Mouse (Mus musculus) limb, embryonic 12.5 days (tissue): ENCODE results near the gene Sirt2. TPM values are rescaled to one million over a fixed set of nuclear protein-coding genes. Genes with fewer than 3 reads are reported as not detected.

Experiments used
- ATAC-seq: fragments of 200-750 bp; cut with Nextera tagmentation; 2 replicates; pipeline ENCODE4 v1.8.0; 2017; ENCODE audit warnings: low read depth, moderate TSS enrichment; ENCODE audit not compliant: insufficient number of reproducible peaks, insufficient read depth, low FRiP score, low TSS enrichment
- H3K27ac ChIP-seq: fragments of 300-500 bp; sonication (generic); 2 replicates; pipeline ENCODE4 v1.5.1; 2016; ENCODE audit warnings: mild to moderate bottlenecking, moderate library complexity
- H3K27me3 ChIP-seq: fragments of 300-500 bp; sonication (generic); 2 replicates; pipeline ENCODE4 v1.6.1; 2016; ENCODE audit warnings: mild to moderate bottlenecking, moderate library complexity
- H3K36me3 ChIP-seq: fragments of 300-500 bp; sonication (generic); 2 replicates; pipeline ENCODE4 v1.6.1; 2016; ENCODE audit warnings: mild to moderate bottlenecking, moderate library complexity
- H3K4me1 ChIP-seq: fragments of 300-500 bp; sonication (generic); replicated peaks from 2 replicates; pipeline ENCODE4 v1.6.1; 2016
- H3K4me2 ChIP-seq: fragments of 300-500 bp; sonication (generic); 2 replicates; pipeline ENCODE4 v1.6.1; 2016; ENCODE audit warnings: mild to moderate bottlenecking, moderate library complexity
- H3K4me3 ChIP-seq: fragments of 300-500 bp; sonication (generic); replicated peaks from 2 replicates; pipeline ENCODE4 v1.5.1; 2016; ENCODE audit warnings: mild to moderate bottlenecking
- H3K9ac ChIP-seq: fragments of 300-500 bp; sonication (generic); replicated peaks from 2 replicates; pipeline ENCODE4 v1.6.1; 2016; ENCODE audit warnings: mild to moderate bottlenecking, moderate library complexity
- H3K9me3 ChIP-seq: fragments of 300-500 bp; sonication (generic); 2 replicates; pipeline ENCODE4 v1.6.1; 2016; ENCODE audit warnings: mild to moderate bottlenecking, moderate library complexity
- WGBS: fragments of 180-500 bp; shearing (Covaris S2); methylation state at CpG from one replicate; pipeline ENCODE4 v1.1.7; 2016; 5-methylcytosine and 5-hydroxymethylcytosine counted together
- polyA plus RNA-seq: library from polyadenylated mRNA; unstranded; fragments of >200 nt; fragmentation: Nextera tagmentation; extraction: Ambion mirVana; gene quantifications from 2 replicates; pipeline ENCODE4 v1.2.1, GENCODE M21; 2016

Sirt2 gene
- polyA plus RNA-seq, 1 experiment from 2014 or later, result 70.8 TPM

GRCm38 (mm10) chr7:28766910-28767309 is 375 bp downstream of the Sirt2 start:
- WGBS, result 6% methylated on average over 14 of the region's 14 CpGs
- Histone ChIP-seq H3K9me3 (no peaks in the 10 kb centered on the region), H3K4me1 (peaks cover 18% of the 10 kb centered on the region), H3K27me3 (no peaks in the 10 kb centered on the region), H3K27ac (no peak overlapping the region), H3K4me3 (peak overlapping the region; percentile 76), H3K9ac (peak overlapping the region; percentile 75), H3K4me2 (peak overlapping the region; percentile 64), H3K36me3 (peaks cover 15% of the 10 kb centered on the region)
- ATAC-seq, result peak; percentile 20; the same call in 1 of the 2 replicates

GRCm38 (mm10) chr7:28767462-28767965 is 979 bp downstream of the Sirt2 start, which contains the start of gene Nfkbib:
Gene Nfkbib (minus strand): TSS chr7:28767512.
- H3K27me3 ChIP-seq, result no peaks in the 10 kb centered on the region
- peak within 1 kb of the TSS; percentile 66 for H3K4me2 ChIP-seq
- H3K27ac ChIP-seq, result no peak within 1 kb of the TSS
- peak within 1 kb of the TSS; percentile 75 for H3K9ac ChIP-seq
- H3K9me3 ChIP-seq, result no peaks in the 10 kb centered on the region
- H3K36me3 ChIP-seq, result peaks cover 15% of the 10 kb centered on the region
- 64% methylated on average over 7 of the region's 7 CpGs for WGBS
- peaks cover 18% of the 10 kb centered on the region for H3K4me1 ChIP-seq
- ATAC-seq, result no peak
- peak within 1 kb of the TSS; percentile 76 for H3K4me3 ChIP-seq

DNA sequence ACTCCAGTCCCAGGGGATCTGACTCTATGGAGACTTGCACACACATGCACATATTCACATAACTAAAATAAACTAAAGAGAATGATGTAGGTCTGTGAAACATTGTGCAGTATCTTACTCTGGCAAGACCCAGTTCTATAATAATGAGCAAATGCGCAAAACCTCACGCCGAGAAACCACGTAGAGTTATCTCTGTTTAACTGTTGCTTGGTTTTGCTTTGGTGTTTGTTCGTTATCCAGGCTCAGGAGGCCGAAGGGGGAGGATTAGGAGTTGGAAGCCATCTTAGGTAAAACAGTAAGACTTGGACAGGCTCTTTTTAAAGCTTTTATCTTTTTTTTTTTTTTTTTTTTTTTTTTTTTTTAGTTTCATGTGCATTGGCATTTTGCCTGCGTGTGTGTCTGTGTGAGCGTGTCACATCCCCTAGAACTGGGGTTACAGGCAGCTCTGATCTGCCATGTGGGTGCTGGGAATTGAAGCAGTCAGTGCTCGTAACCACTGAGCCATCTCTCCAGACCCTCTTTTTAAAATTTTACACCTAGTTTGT is 3.0 kb downstream of the Sirt2 start:
- H3K27ac ChIP-seq, result no peak overlapping the region
- H3K36me3 ChIP-seq, result peaks cover 26% of the 10 kb centered on the region
- H3K4me2 ChIP-seq, result no peak overlapping the region
- no peak overlapping the region for H3K4me3 ChIP-seq
- H3K9ac ChIP-seq, result no peak overlapping the region
- ATAC-seq, result no peak
- H3K9me3 ChIP-seq, result no peaks in the 10 kb centered on the region
- no peaks in the 10 kb centered on the region for H3K27me3 ChIP-seq
- WGBS, result 92% methylated on average over 9 of the region's 9 CpGs
- peaks cover 18% of the 10 kb centered on the region for H3K4me1 ChIP-seq

DNA sequence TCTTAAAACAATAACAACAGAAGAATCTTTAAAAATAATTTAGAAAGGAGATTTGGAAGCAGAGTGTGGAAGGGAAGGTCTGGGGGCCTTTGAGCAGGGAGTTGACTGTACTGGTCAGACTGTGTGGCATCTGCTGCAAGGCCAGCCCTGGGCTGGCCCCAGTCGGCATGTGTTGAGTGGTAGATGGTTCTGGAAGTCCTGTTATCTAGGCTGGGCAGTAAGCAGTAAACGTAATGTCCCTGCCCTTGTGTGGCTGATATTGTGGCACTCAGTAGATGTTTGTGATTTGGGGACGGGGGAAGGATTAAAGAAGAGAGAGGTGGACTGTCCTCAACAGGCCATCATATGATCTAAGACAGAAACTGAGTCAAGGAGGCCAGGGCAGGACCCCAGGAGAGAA is 3.8 kb downstream of the Sirt2 start:
- no peaks in the 10 kb centered on the region for H3K9me3 ChIP-seq
- no peak for ATAC-seq
- 88% methylated on average over 3 of the region's 3 CpGs for WGBS

GRCm38 (mm10) chr7:28771867-28772266 is 5.3 kb downstream of the Sirt2 start:
- no peaks in the 10 kb centered on the region for H3K27me3 ChIP-seq
- peaks cover 48% of the 10 kb centered on the region for H3K36me3 ChIP-seq
- 95% methylated on average over 11 of the region's 11 CpGs for WGBS
- no peak overlapping the region for H3K4me3 ChIP-seq
- ATAC-seq, result no peak
- no peak overlapping the region for H3K9ac ChIP-seq
- no peak overlapping the region for H3K4me2 ChIP-seq
- H3K27ac ChIP-seq, result no peak overlapping the region
- H3K4me1 ChIP-seq, result peaks cover 10% of the 10 kb centered on the region
- no peaks in the 10 kb centered on the region for H3K9me3 ChIP-seq

More for the DNA sequence above, 3.8 kb downstream of the Sirt2 start:
- H3K27ac ChIP-seq, result no peak overlapping the region
- peaks cover 16% of the 10 kb centered on the region for H3K4me1 ChIP-seq
- H3K9ac ChIP-seq, result no peak overlapping the region
- H3K4me2 ChIP-seq, result no peak overlapping the region
- no peaks in the 10 kb centered on the region for H3K27me3 ChIP-seq
- H3K36me3 ChIP-seq, result peaks cover 33% of the 10 kb centered on the region
- no peak overlapping the region for H3K4me3 ChIP-seq

DNA sequence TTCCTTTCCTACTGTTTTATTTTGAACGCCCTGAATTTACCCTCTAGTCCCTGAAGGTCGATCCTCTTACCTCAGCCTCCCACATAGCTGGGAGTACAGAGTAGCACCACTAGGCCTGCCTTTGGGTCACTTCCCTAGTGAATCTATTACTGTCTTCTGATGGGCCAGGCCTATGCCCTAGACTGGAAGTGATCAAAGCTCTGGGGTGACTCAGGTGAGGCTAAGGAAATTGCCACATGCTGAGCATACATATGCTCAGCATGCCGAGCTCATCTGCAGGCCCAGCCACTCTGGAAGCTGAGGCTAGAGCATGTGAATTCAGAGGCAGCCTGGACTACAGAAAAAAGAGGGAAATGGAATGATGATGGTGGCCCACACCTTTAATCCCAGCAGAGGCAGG is 6.6 kb downstream of the Sirt2 start:
- Histone ChIP-seq H3K36me3 (peaks cover 58% of the 10 kb centered on the region), H3K9ac (no peak overlapping the region), H3K9me3 (no peaks in the 10 kb centered on the region), H3K4me3 (no peak overlapping the region), H3K27me3 (no peaks in the 10 kb centered on the region), H3K4me2 (no peak overlapping the region), H3K27ac (no peak overlapping the region), H3K4me1 (no peaks in the 10 kb centered on the region)
- WGBS, result 70% methylated on average over 3 of the region's 3 CpGs
- no peak for ATAC-seq

DNA sequence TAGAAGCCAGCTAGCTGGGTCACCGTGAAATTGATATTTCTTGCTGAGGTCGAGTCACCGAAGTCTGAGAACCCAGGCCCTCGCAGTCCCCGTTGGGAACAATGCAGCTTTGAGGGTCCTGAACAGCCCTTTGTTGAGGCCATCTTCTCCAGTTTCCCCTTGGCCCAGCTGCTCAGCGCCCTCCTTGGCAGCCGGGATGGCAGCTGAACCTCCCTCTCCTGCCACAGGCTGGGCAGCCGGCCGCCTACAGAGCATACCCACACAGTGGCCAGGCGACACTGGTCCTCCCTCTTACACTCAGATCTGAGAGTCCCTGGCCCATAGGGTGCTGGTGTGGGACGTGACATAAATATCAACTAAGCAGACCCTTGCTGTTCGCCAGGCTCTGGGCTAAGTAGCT is 7.6 kb downstream of the Sirt2 start:
- no peaks in the 10 kb centered on the region for H3K4me1 ChIP-seq
- ATAC-seq, result no peak
- peaks cover 64% of the 10 kb centered on the region for H3K36me3 ChIP-seq
- H3K4me2 ChIP-seq, result no peak overlapping the region
- H3K27ac ChIP-seq, result no peak overlapping the region
- H3K9ac ChIP-seq, result no peak overlapping the region; the same call in 1 of the 2 replicates
- 83% methylated on average over 12 of the region's 12 CpGs for WGBS
- H3K27me3 ChIP-seq, result no peaks in the 10 kb centered on the region
- no peak overlapping the region for H3K4me3 ChIP-seq
- H3K9me3 ChIP-seq, result no peaks in the 10 kb centered on the region

- H3K9ac ChIP-seq, result no peak overlapping the region
- WGBS, result 83% methylated on average over 7 of the region's 7 CpGs
- ATAC-seq, result no peak
- H3K4me3 ChIP-seq, result no peak overlapping the region
- peaks cover under 1% of the 10 kb centered on the region for H3K4me1 ChIP-seq
- H3K27ac ChIP-seq, result no peak overlapping the region
- no peak overlapping the region for H3K4me2 ChIP-seq
- no peaks in the 10 kb centered on the region for H3K9me3 ChIP-seq
- peaks cover 64% of the 10 kb centered on the region for H3K36me3 ChIP-seq
- no peaks in the 10 kb centered on the region for H3K27me3 ChIP-seq
These were observed 8.6 kb downstream of the Sirt2 start for GRCm38 (mm10) chr7:28775129-28775528.

DNA sequence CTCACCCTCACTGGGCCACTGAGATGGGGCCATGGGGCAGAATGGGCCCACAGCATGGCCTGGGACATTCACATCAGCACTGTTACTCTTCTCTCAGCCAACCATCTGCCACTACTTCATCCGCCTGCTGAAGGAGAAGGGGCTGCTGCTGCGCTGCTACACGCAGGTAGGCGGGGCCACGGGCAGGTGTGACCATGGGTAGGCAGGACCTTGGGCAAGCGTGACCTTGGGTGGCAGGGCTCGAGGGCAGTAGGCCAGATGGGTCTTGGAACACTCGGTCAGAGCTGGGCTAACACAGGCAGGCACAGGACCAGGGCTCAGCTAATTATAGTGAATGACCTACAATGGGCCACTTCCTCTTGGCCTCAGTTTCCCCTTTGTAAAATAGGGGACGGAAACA is 12.3 kb downstream of the Sirt2 start:
- Histone ChIP-seq H3K4me3 (no peak overlapping the region), H3K9me3 (no peaks in the 10 kb centered on the region), H3K4me2 (no peak overlapping the region), H3K9ac (no peak overlapping the region), H3K27me3 (no peaks in the 10 kb centered on the region), H3K4me1 (peaks cover 4% of the 10 kb centered on the region), H3K36me3 (peaks cover 63% of the 10 kb centered on the region), H3K27ac (no peak overlapping the region)
- WGBS, result 82% methylated on average over 9 of the region's 9 CpGs
- ATAC-seq, result no peak

DNA sequence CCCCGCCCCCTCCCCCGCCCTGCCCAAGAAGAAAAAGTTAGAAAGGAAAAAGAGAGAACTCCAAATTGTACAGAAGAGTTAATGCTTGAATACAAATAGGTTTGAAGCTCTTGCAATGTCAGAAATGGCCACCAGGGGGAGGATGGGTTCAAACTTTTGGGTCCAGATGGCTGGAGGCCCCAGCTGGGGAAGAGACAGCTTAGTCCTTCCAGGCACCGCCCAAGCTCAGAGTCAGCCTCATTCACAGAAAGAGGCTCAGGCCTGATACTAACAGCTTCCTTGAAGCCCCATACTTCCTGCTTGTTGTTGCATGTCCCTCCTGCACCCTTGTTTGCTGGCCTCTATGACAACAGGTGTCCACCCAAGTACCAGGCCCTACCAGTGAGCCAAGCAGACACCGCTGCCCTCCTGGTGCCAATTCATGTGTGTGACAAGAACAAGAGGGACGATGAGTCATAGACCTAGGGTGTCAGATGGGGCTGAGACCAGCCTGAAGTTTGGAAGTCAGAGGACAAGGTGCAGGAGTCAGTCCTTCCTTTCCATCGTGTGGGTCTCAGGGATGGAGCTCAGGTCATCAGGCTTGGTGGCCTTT is 13.6 kb downstream of the Sirt2 start:
- H3K27ac ChIP-seq, result no peak overlapping the region

GRCm38 (mm10) chr7:28780857-28781256 is 14.3 kb downstream of the Sirt2 start:
- Histone ChIP-seq H3K9me3 (no peaks in the 10 kb centered on the region), H3K9ac (no peak overlapping the region), H3K4me2 (no peak overlapping the region), H3K27ac (no peak overlapping the region), H3K36me3 (peaks cover 63% of the 10 kb centered on the region), H3K27me3 (no peaks in the 10 kb centered on the region), H3K4me3 (no peak overlapping the region), H3K4me1 (peaks cover 4% of the 10 kb centered on the region)
- ATAC-seq, result no peak
- WGBS, result 82% methylated on average over 7 of the region's 7 CpGs

More for the DNA sequence above, 13.6 kb downstream of the Sirt2 start:
- H3K27me3 ChIP-seq, result no peaks in the 10 kb centered on the region
- H3K4me1 ChIP-seq, result peaks cover 4% of the 10 kb centered on the region
- no peak overlapping the region for H3K4me3 ChIP-seq
- ATAC-seq, result 0 out of 2 replicates have a peak, but pooled peaks have one; percentile 37
- H3K36me3 ChIP-seq, result peaks cover 63% of the 10 kb centered on the region
- no peak overlapping the region for H3K4me2 ChIP-seq
- H3K9ac ChIP-seq, result no peak overlapping the region
- no peaks in the 10 kb centered on the region for H3K9me3 ChIP-seq
- 49% methylated on average over 6 of the region's 6 CpGs for WGBS
